Mouse (Mus musculus) intestine, embryonic 16.5 days (tissue): Measurements from ENCODE around the gene Sema6b. TPM values are rescaled to one million over a fixed set of nuclear protein-coding genes. Genes with fewer than 3 reads are reported as not detected.

Source experiments
- ATAC-seq: fragments of 200-750 bp; cut with Nextera tagmentation; 2 replicates; pipeline ENCODE4 v1.8.0; 2017; ENCODE audit warnings: moderate TSS enrichment, moderate library complexity
- H3K27ac ChIP-seq: fragments of 300-500 bp; sonication (generic); 2 replicates; pipeline ENCODE4 v1.5.1; 2014; ENCODE audit warnings: mild to moderate bottlenecking, low read length
- H3K27me3 ChIP-seq: fragments of 300-500 bp; sonication (generic); replicated peaks from 2 replicates; pipeline ENCODE4 v1.6.1; 2014; ENCODE audit warnings: low read length, control low read depth, mixed read lengths; ENCODE audit not compliant: control insufficient read depth, insufficient read depth
- H3K36me3 ChIP-seq: fragments of 300-500 bp; sonication (generic); 2 replicates; pipeline ENCODE4 v1.6.1; 2014; ENCODE audit warnings: low read length, control low read depth; ENCODE audit not compliant: control insufficient read depth, insufficient read depth
- H3K4me1 ChIP-seq: fragments of 300-500 bp; sonication (generic); 2 replicates; pipeline ENCODE4 v1.6.1; 2014; ENCODE audit warnings: low read length, control low read depth, mixed read lengths; ENCODE audit not compliant: control insufficient read depth, insufficient read depth
- H3K4me2 ChIP-seq: fragments of 300-500 bp; sonication (generic); 2 replicates; pipeline ENCODE4 v1.6.1; 2014; ENCODE audit warnings: low read depth, low read length, control low read depth
- H3K4me3 ChIP-seq: fragments of 300-500 bp; sonication (generic); 2 replicates; pipeline ENCODE4 v1.5.1; 2014; ENCODE audit warnings: mild to moderate bottlenecking, low read length
- H3K9ac ChIP-seq: fragments of 300-500 bp; sonication (generic); 2 replicates; pipeline ENCODE4 v1.6.1; 2014; ENCODE audit warnings: low read depth, low read length
- H3K9me3 ChIP-seq: fragments of 300-500 bp; sonication (generic); 2 replicates; pipeline ENCODE4 v1.6.1; 2016; ENCODE audit warnings: low read length, control low read depth; ENCODE audit not compliant: control insufficient read depth
- WGBS: fragments of 180-500 bp; shearing (Covaris S2); extraction: QIAGEN DNeasy Blood & Tissue Kit; methylation state at CpG from one replicate; pipeline ENCODE4 v1.1.7; 2014; 5-methylcytosine and 5-hydroxymethylcytosine counted together
- polyA plus RNA-seq: library from polyadenylated mRNA; unstranded; fragments of >200 nt; fragmentation: Nextera tagmentation; extraction: Ambion mirVana; gene quantifications from 2 replicates; pipeline ENCODE4 v1.2.1, GENCODE M21; 2015

Sema6b gene
- polyA plus RNA-seq, 1 experiment from 2014 or later = 0.81 TPM

DNA sequence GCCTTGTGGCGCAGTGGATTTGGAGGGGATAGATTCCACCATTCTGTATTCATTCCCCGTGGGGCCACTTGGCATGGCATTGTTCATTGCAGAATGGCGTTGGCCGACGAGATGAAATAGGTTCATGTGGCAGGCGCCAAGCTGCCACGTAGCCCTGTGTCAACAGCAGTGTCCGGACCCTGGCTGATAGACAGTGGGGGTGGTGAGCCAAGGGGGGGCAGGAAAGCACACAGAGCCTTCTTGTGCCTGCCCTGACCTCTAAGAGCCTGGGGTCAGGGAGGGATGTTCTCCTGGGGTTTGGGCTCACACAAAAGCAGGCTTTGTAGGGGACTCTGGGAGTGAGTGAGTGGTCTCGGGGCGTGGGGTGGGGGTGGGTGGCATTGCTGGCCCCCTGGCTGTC lies 30.5 kb upstream of the Sema6b start:
- Histone ChIP-seq H3K27ac (no peak overlapping the region), H3K9me3 (no peaks in the 10 kb centered on the region), H3K9ac (no peak overlapping the region), H3K36me3 (no peaks in the 10 kb centered on the region), H3K4me2 (no peak overlapping the region), H3K4me3 (no peak overlapping the region), H3K27me3 (no peaks in the 10 kb centered on the region), H3K4me1 (peaks cover 1% of the 10 kb centered on the region)
- 62% methylated on average over 10 of the region's 10 CpGs for WGBS
- ATAC-seq = no peak

- H3K27ac ChIP-seq = no peak overlapping the region; the same call in 1 of the 2 replicates
- 63% methylated on average over 6 of the region's 6 CpGs for WGBS
- H3K27me3 ChIP-seq = no peaks in the 10 kb centered on the region
- no peak overlapping the region for H3K4me2 ChIP-seq
- no peak overlapping the region for H3K4me3 ChIP-seq
- peak; percentile 41 for ATAC-seq
- no peak overlapping the region for H3K9ac ChIP-seq
- no peaks in the 10 kb centered on the region for H3K36me3 ChIP-seq
- no peaks in the 10 kb centered on the region for H3K9me3 ChIP-seq
- peaks cover 5% of the 10 kb centered on the region for H3K4me1 ChIP-seq
These were observed 29.7 kb upstream of the Sema6b start for GRCm38 (mm10) chr17:56169830-56170229.

- 51% methylated on average over 11 of the region's 11 CpGs for WGBS
- Histone ChIP-seq H3K4me1 (peaks cover 24% of the 10 kb centered on the region), H3K27me3 (no peaks in the 10 kb centered on the region), H3K9me3 (no peaks in the 10 kb centered on the region), H3K27ac (no peak overlapping the region), H3K36me3 (no peaks in the 10 kb centered on the region), H3K4me3 (no peak overlapping the region), H3K4me2 (no peak overlapping the region), H3K9ac (peak overlapping the region; percentile 38; the same call in 1 of the 2 replicates)
- ATAC-seq = no peak
These were observed 25.5 kb upstream of the Sema6b start for GRCm38 (mm10) chr17:56165671-56166070.

DNA sequence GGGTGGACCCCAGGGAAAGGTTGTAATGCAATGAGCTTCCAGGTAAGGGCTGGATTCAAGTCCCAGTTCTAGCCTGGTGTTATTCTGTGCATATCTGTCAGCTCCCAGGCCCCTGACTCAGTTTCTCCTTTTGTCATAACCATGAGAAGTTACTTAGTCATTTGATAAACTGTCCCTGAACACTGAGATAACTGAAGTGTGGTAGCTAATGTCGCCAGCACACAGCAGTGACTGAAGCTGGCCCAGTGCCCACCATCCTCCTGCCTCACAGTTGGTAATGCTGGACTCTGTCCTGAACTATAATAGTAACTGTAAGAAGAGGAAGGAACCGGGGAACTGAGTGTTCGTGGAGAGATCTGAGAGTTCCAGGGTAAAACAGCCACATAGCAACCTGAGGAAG lies 24.4 kb upstream of the Sema6b start:
- Histone ChIP-seq H3K36me3 (no peaks in the 10 kb centered on the region), H3K27me3 (no peaks in the 10 kb centered on the region), H3K27ac (no peak overlapping the region), H3K9ac (no peak overlapping the region), H3K4me2 (no peak overlapping the region), H3K9me3 (no peaks in the 10 kb centered on the region), H3K4me1 (peaks cover 24% of the 10 kb centered on the region), H3K4me3 (no peak overlapping the region)
- whole genome bisulfite sequencing = 64% methylated on average over 3 of the region's 3 CpGs
- no peak for ATAC-seq

GRCm38 (mm10) chr17:56163523-56164102 lies 23.5 kb upstream of the Sema6b start:
- 0 out of 2 replicates have a peak overlapping the region, but pooled peaks have one; percentile 17 for H3K4me3 ChIP-seq
- 55% methylated on average over 6 of the region's 6 CpGs for WGBS
- H3K9ac ChIP-seq = peak overlapping the region; percentile 61; the same call in 1 of the 2 replicates
- H3K9me3 ChIP-seq = no peaks in the 10 kb centered on the region
- no peaks in the 10 kb centered on the region for H3K27me3 ChIP-seq
- peak overlapping the region; percentile 1 for H3K27ac ChIP-seq
- no peaks in the 10 kb centered on the region for H3K36me3 ChIP-seq
- H3K4me2 ChIP-seq = peak overlapping the region; percentile 82
- H3K4me1 ChIP-seq = peaks cover 24% of the 10 kb centered on the region
- peak; percentile 56 for ATAC-seq

- Histone ChIP-seq H3K9me3 (no peaks in the 10 kb centered on the region), H3K27me3 (peaks cover 9% of the 10 kb centered on the region; the same call in 1 of the 2 replicates), H3K4me2 (peak within 1 kb of the TSS; percentile 82), H3K27ac (peak within 1 kb of the TSS; percentile 40), H3K36me3 (no peaks in the 10 kb centered on the region), H3K4me1 (peaks cover 24% of the 10 kb centered on the region), H3K9ac (peak within 1 kb of the TSS; percentile 64), H3K4me3 (peak within 1 kb of the TSS; percentile 47)
- ATAC-seq = peak; percentile 97
- under 1% methylated on average over 30 of the region's 30 CpGs for WGBS
These were observed 22.2 kb upstream of the Sema6b start, which contains the start of gene Tnfaip8l1 for GRCm38 (mm10) chr17:56162231-56162774. Gene Tnfaip8l1 (plus strand): TSS chr17:56162477.

GRCm38 (mm10) chr17:56159729-56160128 lies 19.6 kb upstream of the Sema6b start:
- WGBS = 3% methylated on average over 9 of the region's 9 CpGs
- Histone ChIP-seq H3K4me1 (peaks cover 19% of the 10 kb centered on the region; the same call in 1 of the 2 replicates), H3K4me3 (no peak overlapping the region), H3K4me2 (no peak overlapping the region), H3K9me3 (no peaks in the 10 kb centered on the region), H3K27me3 (peaks cover 9% of the 10 kb centered on the region; the same call in 1 of the 2 replicates), H3K27ac (no peak overlapping the region), H3K9ac (0 out of 2 replicates have a peak overlapping the region, but pooled peaks have one; percentile 7), H3K36me3 (no peaks in the 10 kb centered on the region)
- ATAC-seq = 0 out of 2 replicates have a peak, but pooled peaks have one; percentile 10

GRCm38 (mm10) chr17:56153643-56154042 lies 13.5 kb upstream of the Sema6b start:
- H3K9me3 ChIP-seq = no peaks in the 10 kb centered on the region
- no peaks in the 10 kb centered on the region for H3K36me3 ChIP-seq
- no peak overlapping the region for H3K27ac ChIP-seq
- no peak overlapping the region for H3K4me2 ChIP-seq
- WGBS = 29% methylated on average over 9 of the region's 9 CpGs
- H3K27me3 ChIP-seq = peaks cover 29% of the 10 kb centered on the region
- H3K4me1 ChIP-seq = peaks cover 12% of the 10 kb centered on the region
- H3K9ac ChIP-seq = no peak overlapping the region
- no peak overlapping the region for H3K4me3 ChIP-seq
- peak; percentile 89 for ATAC-seq

- no peaks in the 10 kb centered on the region for H3K36me3 ChIP-seq
- 33% methylated on average over 2 of the region's 2 CpGs for WGBS
- H3K27ac ChIP-seq = no peak overlapping the region
- no peak for ATAC-seq
- peaks cover 15% of the 10 kb centered on the region for H3K4me1 ChIP-seq
- H3K4me3 ChIP-seq = no peak overlapping the region
- H3K4me2 ChIP-seq = no peak overlapping the region
- peaks cover 41% of the 10 kb centered on the region for H3K27me3 ChIP-seq
- no peaks in the 10 kb centered on the region for H3K9me3 ChIP-seq
- H3K9ac ChIP-seq = no peak overlapping the region
These were observed 9.8 kb upstream of the Sema6b start for GRCm38 (mm10) chr17:56149897-56150296.
